Mouse (Mus musculus): ENCODE measurements at regions not wholly inside any gene's neighbourhood (a gene's known extent, or its start where the extent isn't known, plus 50 kb on each side); places are given as distances from the start of the nearest gene placed in this dataset.

DNA sequence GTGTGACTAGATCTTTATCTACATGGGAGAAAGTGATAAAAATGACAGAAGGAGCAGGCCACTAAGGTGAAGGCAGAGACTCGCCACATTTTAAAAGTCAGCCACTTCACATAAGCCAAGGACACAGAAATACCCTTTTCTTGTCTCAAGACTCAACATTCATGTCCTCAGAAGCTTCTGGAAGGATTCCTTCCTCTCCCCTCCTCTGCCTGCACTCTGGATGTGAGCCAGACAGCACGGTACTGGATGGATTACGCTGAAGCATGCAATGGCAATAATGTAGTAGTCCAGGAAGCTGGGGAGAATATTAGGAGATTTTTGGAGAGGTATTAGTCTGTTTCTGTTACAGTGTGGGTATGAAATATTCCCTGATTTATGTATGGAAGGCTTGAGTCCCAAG, 100.5 kb upstream of the Zfp770 start:
- H3K9me3 ChIP-seq (replicated peaks; ENCODE audit: control insufficient read depth, low read length, poor library complexity, severe bottlenecking): no peaks in the 10 kb centered on the region
- no peak overlapping the region for H3K9ac ChIP-seq (ENCODE audit: low read depth, low read length)
- no peaks in the 10 kb centered on the region for H3K27me3 ChIP-seq (ENCODE audit: control insufficient read depth, insufficient read depth, low read depth, low read length)
- no peak overlapping the region for H3K4me2 ChIP-seq (ENCODE audit: low read length)
- WGBS: 90% methylated on average over 3 of the region's 3 CpGs
- no peaks in the 10 kb centered on the region for H3K4me1 ChIP-seq (ENCODE audit: control insufficient read depth, insufficient read depth, low read length)
- H3K27ac ChIP-seq (ENCODE audit: low read length): no peak overlapping the region
- no peak for ATAC-seq
- no peak overlapping the region for H3K4me3 ChIP-seq (ENCODE audit: low read depth, low read length)
- no peaks in the 10 kb centered on the region for H3K36me3 ChIP-seq (ENCODE audit: control insufficient read depth, insufficient read depth, low read length)

DNA sequence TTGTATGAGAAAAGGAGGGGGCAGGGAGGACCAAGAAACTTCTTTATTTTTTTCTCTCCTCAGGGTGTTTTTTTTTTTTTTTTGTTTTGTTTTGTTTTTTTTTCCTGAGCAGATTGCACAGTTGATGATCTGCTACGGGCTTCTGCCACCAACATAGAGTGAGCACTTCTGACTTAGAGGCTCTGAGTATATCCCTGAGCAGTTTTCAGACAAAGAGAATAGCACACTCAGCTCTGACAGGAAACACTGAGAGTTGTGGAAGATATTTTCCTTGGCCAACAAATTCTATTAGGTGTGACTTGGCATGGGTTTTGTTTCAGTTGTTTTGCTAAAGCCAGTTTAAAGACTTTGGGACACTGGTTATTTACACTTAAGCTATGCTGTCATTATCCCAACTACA, 93.8 kb upstream of the Zfp770 start:
- Histone ChIP-seq H3K4me1 (ENCODE audit: control insufficient read depth, insufficient read depth, low read length) (no peaks in the 10 kb centered on the region), H3K36me3 (ENCODE audit: control insufficient read depth, insufficient read depth, low read length) (no peaks in the 10 kb centered on the region), H3K27ac (ENCODE audit: low read length) (no peak overlapping the region), H3K9me3 (replicated peaks; ENCODE audit: control insufficient read depth, low read length, poor library complexity, severe bottlenecking) (no peaks in the 10 kb centered on the region), H3K4me3 (ENCODE audit: low read depth, low read length) (no peak overlapping the region), H3K4me2 (ENCODE audit: low read length) (no peak overlapping the region), H3K27me3 (ENCODE audit: control insufficient read depth, insufficient read depth, low read depth, low read length) (no peaks in the 10 kb centered on the region), H3K9ac (ENCODE audit: low read depth, low read length) (no peak overlapping the region)
- WGBS: 67% methylated on average over 1 of the region's 1 CpGs
- ATAC-seq: no peak

DNA sequence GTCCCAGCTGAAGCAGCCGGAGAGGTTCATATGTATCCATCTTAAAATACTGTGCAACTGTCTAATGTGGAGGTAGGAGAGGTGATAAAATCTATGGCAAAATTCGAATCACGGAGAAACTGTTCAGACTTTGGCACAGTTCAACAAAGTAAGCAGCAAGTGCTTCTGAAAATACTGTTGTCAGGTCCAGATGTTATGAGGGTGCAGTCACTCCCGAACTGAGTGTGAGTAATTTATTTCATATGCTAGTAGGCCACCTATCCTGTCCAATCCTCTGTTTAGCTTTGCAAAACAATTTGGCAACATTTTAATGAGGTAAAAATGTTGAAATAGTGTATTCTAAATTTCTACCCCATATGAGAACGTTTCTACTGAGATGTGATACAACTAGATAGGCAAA, 90.1 kb upstream of the Zfp770 start:
- no peak for ATAC-seq
- 89% methylated on average over 5 of the region's 5 CpGs for WGBS
- Histone ChIP-seq H3K4me1 (ENCODE audit: control insufficient read depth, insufficient read depth, low read length) (no peaks in the 10 kb centered on the region), H3K4me3 (ENCODE audit: low read depth, low read length) (no peak overlapping the region), H3K4me2 (ENCODE audit: low read length) (no peak overlapping the region), H3K36me3 (ENCODE audit: control insufficient read depth, insufficient read depth, low read length) (no peaks in the 10 kb centered on the region), H3K9ac (ENCODE audit: low read depth, low read length) (no peak overlapping the region), H3K27ac (ENCODE audit: low read length) (no peak overlapping the region), H3K27me3 (ENCODE audit: control insufficient read depth, insufficient read depth, low read depth, low read length) (no peaks in the 10 kb centered on the region), H3K9me3 (replicated peaks; ENCODE audit: control insufficient read depth, low read length, poor library complexity, severe bottlenecking) (no peaks in the 10 kb centered on the region)

DNA sequence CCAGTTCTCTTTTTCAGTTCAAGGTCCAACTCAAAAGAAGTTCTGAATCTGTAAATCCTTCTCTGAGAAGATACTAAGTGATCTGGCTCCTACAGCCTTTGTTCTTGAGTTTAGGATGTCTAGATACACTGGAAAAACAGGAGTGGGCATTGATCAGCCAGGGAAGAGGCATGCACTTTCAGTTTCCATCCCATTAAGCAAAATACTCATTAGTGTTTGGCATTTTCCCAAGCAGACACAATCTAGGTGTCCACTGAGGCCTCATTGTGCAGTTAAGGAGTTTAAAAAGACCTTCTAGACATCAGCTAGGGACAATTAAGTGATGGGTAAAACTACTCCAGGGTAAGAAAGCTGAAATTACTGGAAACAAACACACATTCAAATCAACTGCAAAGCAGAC, 74.3 kb upstream of the Zfp770 start:
- Histone ChIP-seq H3K36me3 (ENCODE audit: control insufficient read depth, insufficient read depth, low read length) (no peaks in the 10 kb centered on the region), H3K9ac (ENCODE audit: low read depth, low read length) (no peak overlapping the region), H3K27me3 (ENCODE audit: control insufficient read depth, insufficient read depth, low read depth, low read length) (no peaks in the 10 kb centered on the region), H3K9me3 (replicated peaks; ENCODE audit: control insufficient read depth, low read length, poor library complexity, severe bottlenecking) (no peaks in the 10 kb centered on the region), H3K27ac (ENCODE audit: low read length) (no peak overlapping the region), H3K4me3 (ENCODE audit: low read depth, low read length) (no peak overlapping the region), H3K4me2 (ENCODE audit: low read length) (no peak overlapping the region), H3K4me1 (ENCODE audit: control insufficient read depth, insufficient read depth, low read length) (no peaks in the 10 kb centered on the region)
- ATAC-seq: no peak

DNA sequence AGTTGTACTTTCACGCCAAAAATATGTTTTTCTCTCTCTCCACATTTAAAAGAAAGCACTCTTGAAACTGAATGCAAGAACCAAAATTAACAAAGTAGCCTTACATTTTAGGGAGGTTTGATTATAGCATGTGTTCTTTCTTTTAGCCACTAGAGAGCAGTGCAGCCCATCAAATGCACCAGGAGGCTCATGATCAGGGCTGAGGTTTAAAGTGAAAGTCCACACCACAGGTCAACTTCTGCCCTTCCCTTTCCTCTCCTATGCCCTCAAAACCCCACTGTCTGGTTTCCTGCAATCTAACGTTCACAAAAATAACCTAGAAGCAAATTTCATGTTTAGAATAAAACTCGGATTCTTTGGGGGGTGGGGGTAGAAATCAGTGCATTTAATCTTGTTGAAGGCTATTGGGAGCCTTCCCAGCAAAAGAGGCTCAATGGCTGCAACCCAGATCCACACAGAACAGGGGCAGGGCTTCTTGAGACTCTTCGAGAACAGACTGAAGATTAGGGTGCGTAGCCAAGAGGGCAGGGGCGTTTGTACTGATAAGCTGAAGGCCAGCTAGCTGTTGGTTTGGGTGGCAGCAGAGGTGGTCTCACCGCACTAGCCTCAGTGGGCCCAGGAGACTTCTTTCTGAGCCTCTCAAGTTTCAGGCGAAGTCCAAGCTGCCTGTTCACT, 59.3 kb upstream of the Zfp770 start:
- Histone ChIP-seq H3K4me1 (ENCODE audit: control insufficient read depth, insufficient read depth, low read length) (no peaks in the 10 kb centered on the region), H3K27ac (ENCODE audit: low read length) (no peak overlapping the region), H3K27me3 (ENCODE audit: control insufficient read depth, insufficient read depth, low read depth, low read length) (no peaks in the 10 kb centered on the region), H3K9ac (ENCODE audit: low read depth, low read length) (no peak overlapping the region), H3K9me3 (replicated peaks; ENCODE audit: control insufficient read depth, low read length, poor library complexity, severe bottlenecking) (no peaks in the 10 kb centered on the region), H3K4me2 (ENCODE audit: low read length) (peak overlapping the region; percentile 5; the same call in 1 of the 2 replicates), H3K36me3 (ENCODE audit: control insufficient read depth, insufficient read depth, low read length) (no peaks in the 10 kb centered on the region), H3K4me3 (ENCODE audit: low read depth, low read length) (no peak overlapping the region)
- ATAC-seq: 0 out of 2 replicates have a peak, but pooled peaks have one; percentile 70
- WGBS: 47% methylated on average over 8 of the region's 8 CpGs

DNA sequence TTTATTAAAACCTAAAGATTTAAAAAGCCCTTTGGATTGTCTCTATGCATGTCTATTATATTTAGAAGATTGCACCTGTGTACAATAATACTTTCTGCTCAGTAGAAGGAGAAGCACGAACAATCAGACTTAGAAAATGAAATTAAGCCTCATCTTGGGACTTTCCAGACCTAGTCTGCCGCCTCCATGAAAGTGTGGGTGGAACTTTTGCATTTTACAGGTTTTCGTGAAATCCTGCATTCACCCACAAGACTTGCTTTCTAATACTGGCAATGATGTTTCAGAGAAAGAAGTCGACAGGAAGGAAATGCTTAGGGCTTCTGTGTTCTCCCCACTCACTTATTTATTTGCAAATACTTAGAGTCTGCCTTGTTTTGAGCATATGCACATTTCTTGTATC, 58.3 kb upstream of the Zfp770 start:
- no peak overlapping the region for H3K27ac ChIP-seq (ENCODE audit: low read length)
- WGBS: 73% methylated on average over 4 of the region's 4 CpGs
- no peaks in the 10 kb centered on the region for H3K9me3 ChIP-seq (replicated peaks; ENCODE audit: control insufficient read depth, low read length, poor library complexity, severe bottlenecking)
- H3K4me3 ChIP-seq (ENCODE audit: low read depth, low read length): no peak overlapping the region
- H3K36me3 ChIP-seq (ENCODE audit: control insufficient read depth, insufficient read depth, low read length): no peaks in the 10 kb centered on the region
- ATAC-seq: no peak
- H3K27me3 ChIP-seq (ENCODE audit: control insufficient read depth, insufficient read depth, low read depth, low read length): no peaks in the 10 kb centered on the region
- no peak overlapping the region for H3K9ac ChIP-seq (ENCODE audit: low read depth, low read length)
- H3K4me1 ChIP-seq (ENCODE audit: control insufficient read depth, insufficient read depth, low read length): no peaks in the 10 kb centered on the region
- H3K4me2 ChIP-seq (ENCODE audit: low read length): no peak overlapping the region
